Mouse (Mus musculus) liver, embryonic 16.5 days (tissue): ENCODE measurements around the gene Cd46. TPM values are rescaled to one million over a fixed set of nuclear protein-coding genes. Genes with fewer than 3 reads are reported as not detected.

Experiments
- ATAC-seq: fragments of 200-750 bp; cut with Nextera tagmentation; 2 replicates; pipeline ENCODE4 v1.8.0; 2017; ENCODE audit warnings: low read depth, mild to moderate bottlenecking, moderate number of reproducible peaks, moderate library complexity
- H3K27ac ChIP-seq: fragments of 300-500 bp; sonication (generic); 2 replicates; pipeline ENCODE4 v1.5.1; 2014; ENCODE audit warnings: mild to moderate bottlenecking, low read length
- H3K27me3 ChIP-seq: fragments of 300-500 bp; sonication (generic); 2 replicates; pipeline ENCODE4 v1.6.1; 2014; ENCODE audit warnings: low read depth, low read length, mixed read lengths; ENCODE audit not compliant: control insufficient read depth, insufficient read depth
- H3K36me3 ChIP-seq: fragments of 300-500 bp; sonication (generic); 2 replicates; pipeline ENCODE4 v1.6.1; 2014; ENCODE audit warnings: mild to moderate bottlenecking; ENCODE audit not compliant: control insufficient read depth, insufficient read depth
- H3K4me1 ChIP-seq: fragments of 300-500 bp; sonication (generic); 2 replicates; pipeline ENCODE4 v1.6.1; 2014; ENCODE audit warnings: low read depth, low read length, mixed read lengths; ENCODE audit not compliant: control insufficient read depth
- H3K4me2 ChIP-seq: fragments of 300-500 bp; sonication (generic); 2 replicates; pipeline ENCODE4 v1.6.1; 2014; ENCODE audit warnings: low read depth, low read length, mixed read lengths
- H3K4me3 ChIP-seq: fragments of 300-500 bp; sonication (generic); 2 replicates; pipeline ENCODE4 v1.5.1; 2014; ENCODE audit warnings: low read depth, mild to moderate bottlenecking, low read length
- H3K9ac ChIP-seq: fragments of 300-500 bp; sonication (generic); 2 replicates; pipeline ENCODE4 v1.6.1; 2014; ENCODE audit warnings: low read depth, low read length
- H3K9me3 ChIP-seq: fragments of 300-500 bp; sonication (generic); replicated peaks from 2 replicates; pipeline ENCODE4 v1.6.1; 2016; ENCODE audit warnings: low read length; ENCODE audit not compliant: control insufficient read depth
- WGBS: fragments of 180-500 bp; shearing (Covaris S2); extraction: QIAGEN DNeasy Blood & Tissue Kit; methylation state at CpG from one replicate; pipeline ENCODE4 v1.1.7; 2014; ENCODE audit not compliant: insufficient replicate concordance; 5-methylcytosine and 5-hydroxymethylcytosine counted together
- microRNA counts: library from miRNA; unstranded; fragments of <30 nt; microRNA quantifications from one replicate; lab custom pipeline; 2016
- microRNA-seq: library from miRNA; unstranded; fragments of <30 nt; microRNA quantifications from one replicate; pipeline ENCODE4, GENCODE M21; 2016
- polyA plus RNA-seq: library from polyadenylated mRNA; unstranded; fragments of >200 nt; fragmentation: Nextera tagmentation; extraction: Ambion mirVana; gene quantifications from 2 replicates; pipeline ENCODE4 v1.2.1, GENCODE M21; 2015

Gene Cd46
- polyA plus RNA-seq, 1 experiment from 2014 or later: 0.72 TPM

DNA sequence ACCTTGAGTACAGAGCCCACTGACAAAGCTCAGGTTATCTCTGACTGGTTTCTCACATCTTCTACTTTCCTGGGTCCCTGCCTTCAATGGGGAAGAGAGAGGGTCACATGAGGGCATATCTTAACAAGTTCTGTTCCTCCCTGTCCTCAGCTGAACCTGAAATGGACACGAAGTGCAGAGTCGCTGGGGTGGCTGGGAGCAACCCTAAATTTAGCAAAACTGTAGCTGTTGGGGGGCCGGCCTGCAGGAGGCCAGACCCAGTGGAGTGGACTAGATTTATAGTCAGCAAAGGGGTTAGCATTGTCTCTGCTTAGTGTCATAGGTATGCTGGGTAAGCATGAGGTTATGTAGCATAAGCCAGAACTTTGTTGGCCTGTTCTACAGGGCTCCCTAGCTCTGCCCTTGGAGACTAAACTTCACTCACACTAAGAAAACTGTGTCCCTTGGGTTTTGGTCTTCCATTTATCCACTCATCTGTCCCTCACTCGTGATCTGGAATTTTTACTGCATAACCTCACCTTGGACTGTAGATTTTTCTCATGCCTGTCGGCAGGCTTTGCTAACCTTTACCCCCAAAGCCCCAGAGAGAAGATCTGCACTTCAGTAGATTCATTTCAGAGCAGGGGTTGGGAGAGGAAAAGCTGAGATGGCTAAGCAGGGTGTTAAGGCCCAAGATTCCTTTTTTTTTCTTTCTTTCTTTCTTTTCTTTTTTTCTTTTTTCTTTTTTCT lies 99.3 kb downstream of the Cd46 start:
- Histone ChIP-seq H3K9me3 (no peaks in the 10 kb centered on the region), H3K27me3 (no peaks in the 10 kb centered on the region), H3K9ac (no peak overlapping the region), H3K4me1 (peaks cover 6% of the 10 kb centered on the region), H3K36me3 (no peaks in the 10 kb centered on the region), H3K4me2 (no peak overlapping the region), H3K4me3 (no peak overlapping the region), H3K27ac (no peak overlapping the region)
- no peak for ATAC-seq
- WGBS: 53% methylated on average over 5 of the region's 5 CpGs

DNA sequence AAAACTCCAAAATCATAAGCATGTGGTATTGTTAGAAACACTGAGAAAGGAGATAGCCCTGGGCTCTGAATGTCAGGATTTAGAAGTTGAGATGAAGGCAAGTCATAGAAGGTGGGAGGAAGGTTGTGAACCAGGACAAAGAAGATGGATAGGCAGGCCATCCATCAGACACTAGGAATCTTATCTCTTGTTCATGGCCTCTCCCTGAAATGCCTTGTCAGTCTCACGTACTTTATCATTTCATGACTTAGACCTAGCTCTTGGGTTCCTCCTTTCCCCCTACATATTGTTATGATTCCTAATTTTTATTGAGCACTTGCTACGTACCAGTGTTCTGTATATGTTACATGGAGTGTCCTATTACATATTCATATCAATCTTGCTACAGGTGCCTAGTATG lies 100.4 kb downstream of the Cd46 start:
- no peak overlapping the region for H3K4me2 ChIP-seq

DNA sequence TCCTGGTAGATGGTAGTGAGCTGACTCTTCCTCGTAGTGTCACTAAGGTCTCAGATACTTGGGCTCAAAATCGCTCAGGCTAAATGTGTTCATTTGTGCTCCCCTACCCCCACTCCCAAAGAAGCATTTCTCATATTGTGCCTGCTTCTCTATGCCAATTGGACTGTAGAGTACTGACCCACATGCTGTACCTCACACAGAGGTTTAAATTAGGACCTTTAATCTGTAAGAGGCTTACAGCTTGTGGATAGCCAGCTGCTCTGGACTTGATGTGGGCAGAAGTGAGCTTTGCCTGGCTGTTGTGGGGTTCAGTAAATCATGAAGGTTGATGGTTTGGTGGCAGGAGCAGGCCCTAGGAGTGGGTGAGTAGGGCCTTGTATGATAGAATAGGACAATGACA lies 101.1 kb downstream of the Cd46 start:
- WGBS: 69% methylated on average over 2 of the region's 2 CpGs
- H3K4me2 ChIP-seq: no peak overlapping the region
- peaks cover 7% of the 10 kb centered on the region for H3K4me1 ChIP-seq
- H3K4me3 ChIP-seq: no peak overlapping the region
- no peak overlapping the region for H3K9ac ChIP-seq
- no peaks in the 10 kb centered on the region for H3K36me3 ChIP-seq
- H3K9me3 ChIP-seq: no peaks in the 10 kb centered on the region
- no peak overlapping the region for H3K27ac ChIP-seq
- no peak for ATAC-seq
- H3K27me3 ChIP-seq: no peaks in the 10 kb centered on the region

More for the DNA sequence above, 100.4 kb downstream of the Cd46 start:
- no peak overlapping the region for H3K9ac ChIP-seq
- H3K4me3 ChIP-seq: no peak overlapping the region
- H3K4me1 ChIP-seq: peaks cover 6% of the 10 kb centered on the region
- H3K36me3 ChIP-seq: no peaks in the 10 kb centered on the region
- ATAC-seq: no peak
- WGBS: 46% methylated on average over 2 of the region's 2 CpGs
- no peak overlapping the region for H3K27ac ChIP-seq
- H3K27me3 ChIP-seq: no peaks in the 10 kb centered on the region
- H3K9me3 ChIP-seq: no peaks in the 10 kb centered on the region

DNA sequence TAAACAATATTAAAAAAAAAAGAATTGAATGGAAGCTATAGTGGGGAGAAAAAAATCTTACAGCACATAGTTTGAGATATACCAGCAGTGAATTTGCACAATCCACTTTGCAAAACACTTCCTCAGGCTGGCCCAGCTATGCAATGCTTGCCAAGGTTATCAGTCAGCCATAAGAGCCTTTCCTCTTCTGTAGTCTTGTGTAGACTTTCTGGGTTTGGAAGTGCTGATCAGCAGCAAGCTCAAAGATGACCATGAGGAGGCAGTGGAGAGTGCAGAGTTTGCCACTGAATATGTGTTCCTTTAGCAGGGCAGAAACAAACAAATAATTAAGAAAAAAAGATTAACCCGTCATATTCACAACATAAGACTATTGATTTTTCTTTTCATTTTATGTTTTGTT lies 103.0 kb downstream of the Cd46 start:
- WGBS: 68% methylated on average over 1 of the region's 1 CpGs
- no peak overlapping the region for H3K4me2 ChIP-seq
- H3K9me3 ChIP-seq: no peaks in the 10 kb centered on the region
- H3K9ac ChIP-seq: no peak overlapping the region
- no peak overlapping the region for H3K27ac ChIP-seq
- no peak for ATAC-seq
- H3K36me3 ChIP-seq: no peaks in the 10 kb centered on the region
- peaks cover 16% of the 10 kb centered on the region for H3K4me1 ChIP-seq
- H3K4me3 ChIP-seq: no peak overlapping the region
- no peaks in the 10 kb centered on the region for H3K27me3 ChIP-seq

MicroRNA genes within 50 kb of the gene (microRNA counts, 519-probe panel; counts per million panel counts)
- microRNA mmu-miR-29b (lab: Ali Mortazavi, UCI) (3,010 counts per million, percentile 83 among the panel's probes with 10 or more counts), microRNA mmu-miR-29c (lab: Ali Mortazavi, UCI) (2,740 counts per million, percentile 75 among the panel's probes with 10 or more counts)

Small RNAs within 50 kb of the gene (microRNA-seq; reads per million reads assigned to microRNA genes)
- 2.0 reads per million for gene Mir29b-2
- 128 reads per million, percentile 55 among the genes with 10 or more reads in this experiment for gene Mir29c

Other genes with a start within 250 kb of the Cd46 start
- gene Cd34, start 153.4 kb downstream of the Cd46 start, polyA plus RNA-seq: 7.7 and 9.4 TPM in 2 replicates
- gene Cr1l, start 39.3 kb upstream of the Cd46 start, polyA plus RNA-seq: 66.7 and 75.2 TPM in 2 replicates
- gene Cr2, start 84.5 kb upstream of the Cd46 start, polyA plus RNA-seq: 0.11 and 0.13 TPM in 2 replicates